8 mouse cellular contexts compared by ENCODE assay signal in genomic region chr6:119330506-119330905, GRCm38 (mm10). TPM values are rescaled to one million over a fixed set of nuclear protein-coding genes. Genes with fewer than 3 reads are reported as not detected.
DNase-seq lines count a peak whose midpoint lies in the region; ATAC-seq and TF ChIP-seq lines count a peak whose summit lies in the region.

Gene Lrtm2 (minus strand): TSS chr6:119330766.

- H3K36me3 ChIP-seq in heart, postnatal 0 days (replicated peaks; ENCODE audit: control insufficient read depth, insufficient read depth, low read length) = no peaks in the 10 kb centered on the region
- no peaks in the 10 kb centered on the region for H3K36me3 ChIP-seq in neural tube, embryonic 13.5 days

- ATAC-seq in heart, postnatal 0 days (ENCODE audit: insufficient read depth, low read depth) = no peak
- peak; percentile 19; the same call in 1 of the 2 replicates for ATAC-seq in granulocyte monocyte progenitor cell, adult 5-6 weeks (replicated peaks; ENCODE audit: poor library complexity, severe bottlenecking)
- peak; percentile 25; the same call in 1 of the 2 replicates for ATAC-seq in neural tube, embryonic 13.5 days (ENCODE audit: low read depth)

- no peak within 1 kb of the TSS for H3K9ac ChIP-seq in heart, postnatal 0 days (replicated peaks; ENCODE audit: low read depth, low read length)
- peak within 1 kb of the TSS; percentile 77 for H3K9ac ChIP-seq in neural tube, embryonic 13.5 days

- H3K9me3 ChIP-seq in heart, postnatal 0 days (replicated peaks; ENCODE audit: control insufficient read depth, low read length) = no peaks in the 10 kb centered on the region
- no peaks in the 10 kb centered on the region for H3K9me3 ChIP-seq in neural tube, embryonic 13.5 days

- H3K4me2 ChIP-seq in heart, postnatal 0 days (ENCODE audit: low read depth, low read length) = peak within 1 kb of the TSS; percentile 61
- peak within 1 kb of the TSS; percentile 78 for H3K4me2 ChIP-seq in neural tube, embryonic 13.5 days

- TF ChIP-seq EP300 in heart, postnatal 0 days (IDR thresholded peaks at IDR 0.05; ENCODE audit: low read depth) = no peak

- peaks cover 18% of the 10 kb centered on the region; the same call in 1 of the 2 replicates for H3K4me1 ChIP-seq in heart, postnatal 0 days (ENCODE audit: control insufficient read depth, insufficient read depth)
- peaks cover 57% of the 10 kb centered on the region for H3K4me1 ChIP-seq in neural tube, embryonic 13.5 days (replicated peaks)

- DNase-seq in heart, postnatal 0 days (ENCODE audit: low spot score) = no peak
- no peak for DNase-seq in heart, adult 8-10 months (ENCODE audit: low spot score)
- peak; percentile 49 for DNase-seq in cerebellum, adult 9-10 months
- peak; percentile 63 to 80 for DNase-seq in left cerebral cortex, postnatal 10 days (ENCODE audit: extremely low spot score in 1 of 2, low spot score in 2 of 2)
- no peak for DNase-seq in spleen, postnatal 14 days (ENCODE audit: low spot score in 2 of 2)
- DNase-seq in ovary, adult 18-20 months (ENCODE audit: low spot score) = no peak

- intact Hi-C loops in left cerebral cortex, postnatal 10 days (cut with DNase I) = no loop called here

- under 1% methylated on average over 31 of the region's 31 CpGs for WGBS in heart, postnatal 0 days
- WGBS in neural tube, embryonic 13.5 days = under 1% methylated on average over 28 of the region's 31 CpGs

- TF ChIP-seq CTCF in heart, postnatal 0 days (IDR thresholded peaks at IDR 0.05; ENCODE audit: low read depth) = no peak

- H3K27me3 ChIP-seq in heart, postnatal 0 days (ENCODE audit: control insufficient read depth, insufficient read depth, low read length) = peaks cover 75% of the 10 kb centered on the region
- H3K27me3 ChIP-seq in neural tube, embryonic 13.5 days = peaks cover 59% of the 10 kb centered on the region

- peak within 1 kb of the TSS; percentile 45 for H3K4me3 ChIP-seq in heart, postnatal 0 days (ENCODE audit: low read depth, low read length)
- peak within 1 kb of the TSS; percentile 52 for H3K4me3 ChIP-seq in neural tube, embryonic 13.5 days

- no peak within 1 kb of the TSS for H3K27ac ChIP-seq in heart, postnatal 0 days (ENCODE audit: low read depth)
- H3K27ac ChIP-seq in neural tube, embryonic 13.5 days (replicated peaks) = peak within 1 kb of the TSS; percentile 49

RNA-seq across cellular contexts. Expression of gene Lrtm2, which starts in this region (rescaled TPM):
- not detected in 2 replicates for total RNA-seq in heart, postnatal 0 days (2014; rRNA removed; ENCODE audit: low replicate concordance)
- 0.03 and 0.10 TPM in 2 replicates for polyA plus RNA-seq in heart, postnatal 0 days (2015; fragmentation: Nextera tagmentation; extraction: Ambion mirVana)
- under 1 TPM; 0.14 to 1.00 (median 0.23) TPM for total RNA-seq in heart, adult 8-10 months (2022)
- total RNA-seq in granulocyte monocyte progenitor cell, adult 5-6 weeks (2014; fragmentation: Nextera tagmentation) = 0.81 and 0.99 TPM in 2 replicates
- total RNA-seq in granulocyte monocyte progenitor cell, adult 5-6 weeks (2017) = not detected in 2 replicates
- total RNA-seq in left cerebral cortex, postnatal 10 days (2021) = 10 to 100 TPM; 38.5 to 39.4 TPM
- polyA plus RNA-seq in neural tube, embryonic 13.5 days (2015; fragmentation: Nextera tagmentation; extraction: Ambion mirVana) = 3.4 and 3.8 TPM in 2 replicates

Comparison
In these comparisons a context has a peak if more than half of its experiments do, and no peak if none do; other contexts are left out.
1. RNA of gene Lrtm2 (total RNA-seq): 38.5 to 39.4 TPM in left cerebral cortex, postnatal 10 days; 0.81 to 0.99 TPM in granulocyte monocyte progenitor cell, adult 5-6 weeks, 0.14 to 1.00 TPM in heart, adult 8-10 months and not detected in heart, postnatal 0 days; every median in the first group is over 10 times any median in the second.
2. Peak in ATAC-seq in granulocyte monocyte progenitor cell, adult 5-6 weeks; RNA of the gene not detected or under 1 TPM.
3. DNase-seq: peak in cerebellum, adult 9-10 months (single experiment) and left cerebral cortex, postnatal 10 days (2 of 2); none in heart, postnatal 0 days (single experiment), heart, adult 8-10 months (single experiment), spleen, postnatal 14 days (0 of 2) and ovary, adult 18-20 months (single experiment).